Mouse (Mus musculus) lung, postnatal 0 days (tissue): ENCODE data around the gene Shh. TPM values are rescaled to one million over a fixed set of nuclear protein-coding genes. Genes with fewer than 3 reads are reported as not detected.

Source experiments
- ATAC-seq: fragments of 200-750 bp; cut with Nextera tagmentation; 2 replicates; pipeline ENCODE4 v1.8.0; 2017; ENCODE audit warnings: moderate library complexity
- DNase-seq: peaks from one replicate; pipeline ENCODE4 v3.0.0-alpha.2; 2016; ENCODE audit warnings: low spot score
- H3K27ac ChIP-seq: fragments of 300-500 bp; sonication (generic); 2 replicates; pipeline ENCODE4 v1.5.1; 2014; ENCODE audit warnings: antibody characterized with exemption, mild to moderate bottlenecking, low read length, mixed read lengths
- H3K27me3 ChIP-seq: fragments of 300-500 bp; sonication (generic); replicated peaks from 2 replicates; pipeline ENCODE4 v1.6.1; 2014; ENCODE audit warnings: low read length, mixed read lengths; ENCODE audit not compliant: insufficient read depth
- H3K36me3 ChIP-seq: fragments of 300-500 bp; sonication (generic); 2 replicates; pipeline ENCODE4 v1.6.1; 2014; ENCODE audit warnings: low read length, mixed read lengths; ENCODE audit not compliant: insufficient read depth
- H3K4me1 ChIP-seq: fragments of 300-500 bp; sonication (generic); 2 replicates; pipeline ENCODE4 v1.6.1; 2014; ENCODE audit warnings: antibody characterized with exemption, low read depth, low read length, mixed read lengths; ENCODE audit not compliant: insufficient read depth
- H3K4me2 ChIP-seq: fragments of 300-500 bp; sonication (generic); replicated peaks from 2 replicates; pipeline ENCODE4 v1.6.1; 2014; ENCODE audit warnings: low read depth, mild to moderate bottlenecking, low read length, moderate library complexity, mixed read lengths
- H3K4me3 ChIP-seq: fragments of 300-500 bp; sonication (generic); 2 replicates; pipeline ENCODE4 v1.5.1; 2014; ENCODE audit warnings: low read depth, low read length
- H3K9ac ChIP-seq: fragments of 300-500 bp; sonication (generic); replicated peaks from 2 replicates; pipeline ENCODE4 v1.6.1; 2014; ENCODE audit warnings: low read depth, mild to moderate bottlenecking
- H3K9me3 ChIP-seq: fragments of 300-500 bp; sonication (generic); 2 replicates; pipeline ENCODE4 v1.6.1; 2016; ENCODE audit warnings: low read length, mixed read lengths
- CTCF ChIP-seq: IDR thresholded peaks from 2 replicates; pipeline ENCODE4 v1.5.1; 2016; ENCODE audit warnings: antibody characterized with exemption, mild to moderate bottlenecking
- EP300 ChIP-seq: IDR thresholded peaks from 2 replicates; pipeline ENCODE4 v1.6.1; 2016; ENCODE audit warnings: antibody characterized with exemption, mild to moderate bottlenecking, control low read depth
- WGBS: fragments of 180-500 bp; shearing (Covaris S2); extraction: QIAGEN DNeasy Blood & Tissue Kit; methylation state at CpG from one replicate; pipeline ENCODE4 v1.1.7; 2014; 5-methylcytosine and 5-hydroxymethylcytosine counted together
- polyA plus RNA-seq: library from polyadenylated mRNA; unstranded; fragments of >200 nt; fragmentation: Nextera tagmentation; extraction: Ambion mirVana; gene quantifications from 2 replicates; pipeline ENCODE4 v1.2.1, GENCODE M21; 2015

Gene Shh
- 9.7 and 11.7 TPM in 2 replicates for polyA plus RNA-seq

DNA sequence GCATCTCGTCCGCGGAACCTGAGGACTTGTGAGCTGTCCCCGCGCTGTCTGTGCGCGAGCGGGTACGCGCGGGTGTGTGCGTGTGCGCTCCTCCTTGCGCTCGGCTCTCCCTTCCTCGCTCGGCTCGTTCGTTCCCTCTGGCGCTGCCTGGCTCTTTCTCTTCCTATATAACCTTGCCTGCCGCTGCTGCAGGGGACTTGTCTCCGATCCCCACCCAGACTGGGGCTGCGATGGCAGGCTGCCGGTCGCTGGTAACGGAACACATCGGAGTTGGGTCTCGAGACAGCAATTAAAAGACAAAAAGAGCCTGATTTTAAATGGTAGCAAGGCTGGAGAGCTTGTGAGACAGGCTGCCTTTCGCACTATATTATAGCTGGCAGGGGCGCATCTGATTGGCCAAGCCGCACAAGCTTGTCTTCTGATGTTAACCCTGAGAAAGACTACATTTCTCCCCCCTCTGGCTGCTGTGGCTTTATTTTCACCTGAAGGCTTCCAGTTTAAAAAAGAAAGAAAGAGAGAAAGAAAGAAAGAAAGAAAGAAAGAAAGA, at the start of gene Shh:
Gene Shh (minus strand): TSS at position 497 of the 547 bp plus-strand sequence.
- no peaks in the 10 kb centered on the region for H3K36me3 ChIP-seq
- TF ChIP-seq CTCF (no peak), EP300 (no peak)
- H3K4me3 ChIP-seq = peak within 1 kb of the TSS; percentile 48
- ATAC-seq = no peak
- H3K4me1 ChIP-seq = no peaks in the 10 kb centered on the region
- WGBS = under 1% methylated on average over 31 of the region's 31 CpGs
- peak within 1 kb of the TSS; percentile 65 for H3K4me2 ChIP-seq
- no peaks in the 10 kb centered on the region for H3K9me3 ChIP-seq
- no peak for DNase-seq
- H3K27me3 ChIP-seq = peaks cover 38% of the 10 kb centered on the region
- H3K27ac ChIP-seq = peak within 1 kb of the TSS; percentile 23; the same call in 1 of the 2 replicates
- H3K9ac ChIP-seq = 0 out of 2 replicates have a peak within 1 kb of the TSS, but pooled peaks have one; percentile 9

DNA sequence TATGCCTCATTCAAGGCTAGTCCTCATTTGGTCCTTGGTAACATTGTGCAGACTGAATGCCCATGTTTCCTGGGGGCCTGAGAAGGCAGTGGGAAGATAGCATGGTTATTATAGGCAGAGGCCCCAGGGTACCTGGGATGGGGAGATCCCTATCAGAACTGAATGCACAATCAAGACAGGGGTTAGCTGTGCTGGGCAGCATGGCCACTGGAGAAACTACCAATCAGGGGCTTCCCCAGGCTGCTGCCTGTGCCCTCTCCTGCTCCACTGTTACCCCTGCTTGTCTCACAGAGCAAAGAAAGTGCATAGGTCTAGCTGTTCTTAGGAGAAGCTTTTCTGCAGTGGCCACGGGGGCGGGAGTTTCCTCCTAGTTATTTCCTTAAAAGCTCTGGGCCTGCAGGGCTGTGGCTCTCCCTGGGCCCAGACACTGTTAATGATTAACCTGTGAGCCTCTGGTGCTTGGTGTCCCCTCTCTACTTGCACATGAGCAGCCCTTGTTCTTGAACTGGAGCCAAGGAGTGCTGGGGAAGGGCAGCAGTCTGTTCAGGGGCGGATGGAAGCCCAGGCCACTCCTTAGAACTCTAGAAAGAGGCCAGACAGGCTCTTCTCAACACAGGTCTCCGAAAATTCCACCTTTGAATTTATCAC, 33.9 kb upstream of the Shh start:
- WGBS = 30% methylated on average over 4 of the region's 4 CpGs
- TF ChIP-seq EP300 = peak; percentile 66
- no peak for TF ChIP-seq CTCF
- H3K9ac ChIP-seq = no peak overlapping the region
- peak overlapping the region; percentile 57 for H3K27ac ChIP-seq
- H3K4me1 ChIP-seq = no peaks in the 10 kb centered on the region
- H3K4me2 ChIP-seq = no peak overlapping the region
- ATAC-seq = peak; percentile 98
- no peaks in the 10 kb centered on the region for H3K27me3 ChIP-seq
- peak; percentile 89 for DNase-seq
- H3K36me3 ChIP-seq = no peaks in the 10 kb centered on the region
- H3K4me3 ChIP-seq = no peak overlapping the region
- no peaks in the 10 kb centered on the region for H3K9me3 ChIP-seq

DNA sequence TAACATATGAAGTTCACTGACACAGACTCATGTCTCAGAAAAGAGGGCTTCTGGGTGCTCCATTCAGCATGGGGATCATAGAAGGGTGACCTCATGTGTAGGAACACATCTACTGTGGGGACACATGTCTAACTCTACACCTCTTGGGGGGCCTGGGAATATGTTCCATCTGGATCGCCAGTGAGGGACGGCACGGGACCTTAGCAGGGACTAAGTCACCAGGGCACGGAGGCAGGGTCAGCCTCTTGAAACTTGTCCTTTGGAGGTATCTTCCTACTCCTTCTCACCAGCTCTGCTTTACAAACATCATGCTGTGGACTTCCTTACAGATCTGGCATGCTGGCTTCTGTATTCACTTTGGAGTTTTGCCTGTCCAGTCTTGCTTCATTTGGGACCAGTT, 31.8 kb upstream of the Shh start:
- H3K36me3 ChIP-seq = no peaks in the 10 kb centered on the region
- H3K9me3 ChIP-seq = no peaks in the 10 kb centered on the region
- no peak for TF ChIP-seq CTCF
- no peak for TF ChIP-seq EP300
- no peak overlapping the region for H3K9ac ChIP-seq
- no peak for DNase-seq
- H3K4me3 ChIP-seq = no peak overlapping the region
- H3K4me2 ChIP-seq = no peak overlapping the region
- no peak for ATAC-seq
- H3K27me3 ChIP-seq = no peaks in the 10 kb centered on the region
- no peaks in the 10 kb centered on the region for H3K4me1 ChIP-seq
- whole genome bisulfite sequencing = 87% methylated on average over 4 of the region's 4 CpGs
- no peak overlapping the region for H3K27ac ChIP-seq

DNA sequence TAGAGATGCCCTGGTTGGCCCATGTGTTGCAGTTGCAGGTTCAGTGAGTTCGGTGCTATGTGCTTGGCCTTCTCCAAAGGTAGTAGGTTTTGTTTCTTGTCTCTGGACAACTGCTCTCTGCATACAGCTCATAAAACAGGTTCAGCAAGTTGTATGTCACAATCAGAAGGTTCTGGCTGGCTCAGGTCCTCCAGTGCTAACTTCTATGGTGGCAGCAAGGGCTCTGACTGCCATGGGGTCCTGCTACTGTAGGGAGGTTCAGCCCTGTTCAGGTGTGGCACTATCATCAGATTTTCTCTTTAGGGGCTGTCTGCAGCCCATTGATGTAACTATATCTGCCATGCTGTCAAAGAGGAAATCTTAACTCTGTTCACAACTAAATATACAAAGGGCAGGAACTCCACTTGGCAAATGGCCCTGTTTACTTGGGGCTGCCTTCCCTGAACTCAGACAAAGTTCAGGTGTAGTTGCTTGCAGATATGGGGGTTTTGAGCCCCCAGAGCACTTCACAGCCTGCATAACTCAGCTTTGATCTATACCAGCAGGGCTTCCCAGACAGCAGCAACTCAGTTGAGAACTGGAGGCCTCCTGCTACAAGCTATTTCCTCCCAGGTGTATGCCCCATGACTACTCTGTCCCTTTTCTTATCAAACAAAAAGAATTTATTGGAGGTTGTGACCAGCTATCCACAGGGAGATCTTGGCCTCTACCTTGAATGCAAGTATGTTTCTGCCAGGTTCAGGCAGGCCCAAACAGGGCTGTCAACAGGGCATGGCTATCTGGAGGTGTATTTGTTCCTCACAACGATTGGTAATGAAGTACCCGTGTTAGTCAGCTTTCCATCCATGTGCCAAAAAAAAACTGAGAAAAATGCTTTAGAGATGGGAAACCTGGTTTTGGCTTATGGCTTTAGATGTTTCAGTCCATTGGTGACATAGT, 28.9 kb upstream of the Shh start:
- Histone ChIP-seq H3K27ac (peak overlapping the region; percentile 34; the same call in 1 of the 2 replicates), H3K9me3 (no peaks in the 10 kb centered on the region), H3K27me3 (no peaks in the 10 kb centered on the region), H3K4me2 (no peak overlapping the region), H3K36me3 (no peaks in the 10 kb centered on the region), H3K4me3 (no peak overlapping the region), H3K9ac (no peak overlapping the region), H3K4me1 (no peaks in the 10 kb centered on the region)
- 58% methylated on average over 3 of the region's 3 CpGs for WGBS
- DNase-seq = peak; percentile 74
- peak; percentile 82 for ATAC-seq
- TF ChIP-seq CTCF (no peak), EP300 (0 out of 2 replicates have a peak, but pooled peaks have one; percentile 12)

DNA sequence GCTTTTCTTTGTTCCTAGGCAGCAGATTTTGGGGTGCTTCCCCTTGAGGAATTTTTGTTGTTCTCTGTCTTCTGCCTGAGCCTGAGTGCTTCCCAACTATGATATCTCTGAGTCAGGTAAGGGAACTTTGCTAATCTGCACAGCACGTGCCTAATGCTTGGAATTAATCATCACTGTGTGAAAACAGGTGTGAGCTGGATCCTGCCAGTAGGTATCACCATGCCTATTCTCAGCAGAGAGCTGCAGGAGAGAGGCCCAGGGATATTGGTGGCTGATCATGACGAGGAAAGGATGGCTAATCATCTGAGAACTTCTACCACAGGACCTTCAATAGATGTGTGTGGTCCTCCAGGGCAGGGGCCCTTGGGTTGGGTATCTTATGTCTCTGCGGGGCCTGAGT, 26.5 kb upstream of the Shh start:
- ATAC-seq = no peak
- TF ChIP-seq EP300 = no peak
- TF ChIP-seq CTCF = no peak

DNA sequence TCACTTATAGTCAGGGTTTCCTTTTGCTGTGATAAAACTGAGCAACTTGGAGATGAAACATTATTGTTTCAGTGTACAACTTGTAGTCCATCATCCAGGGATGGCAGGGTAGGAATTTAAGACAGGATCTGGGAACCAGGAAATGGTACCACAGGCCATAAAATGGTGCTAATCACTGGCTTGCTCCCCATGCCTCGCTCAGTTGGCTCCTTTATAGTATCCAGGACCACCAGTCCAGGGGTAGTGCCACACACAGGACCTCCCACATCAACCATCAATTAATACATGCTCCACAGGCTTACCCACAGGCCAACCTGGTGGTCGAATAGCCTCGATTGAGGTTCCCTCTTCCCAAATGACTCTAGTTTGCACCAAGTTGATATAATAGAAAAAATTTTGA, 15.9 kb upstream of the Shh start:
- Histone ChIP-seq H3K4me2 (no peak overlapping the region), H3K4me1 (no peaks in the 10 kb centered on the region), H3K27ac (no peak overlapping the region), H3K36me3 (no peaks in the 10 kb centered on the region), H3K9ac (no peak overlapping the region), H3K9me3 (no peaks in the 10 kb centered on the region), H3K4me3 (no peak overlapping the region), H3K27me3 (no peaks in the 10 kb centered on the region)
- ATAC-seq (no peak), DNase-seq (no peak)
- 74% methylated on average over 3 of the region's 3 CpGs for WGBS
- no peak for TF ChIP-seq CTCF
- no peak for TF ChIP-seq EP300

More for the DNA sequence above, 26.5 kb upstream of the Shh start:
- H3K4me3 ChIP-seq = no peak overlapping the region
- H3K27me3 ChIP-seq = no peaks in the 10 kb centered on the region
- WGBS = 64% methylated on average over 3 of the region's 3 CpGs
- H3K9me3 ChIP-seq = no peaks in the 10 kb centered on the region
- DNase-seq = no peak
- H3K4me2 ChIP-seq = no peak overlapping the region
- H3K27ac ChIP-seq = no peak overlapping the region
- no peaks in the 10 kb centered on the region for H3K4me1 ChIP-seq
- H3K9ac ChIP-seq = no peak overlapping the region
- H3K36me3 ChIP-seq = no peaks in the 10 kb centered on the region
